Mouse (Mus musculus): ENCODE measurements around the gene Gm21969. TPM values are rescaled to one million over a fixed set of nuclear protein-coding genes. Genes with fewer than 3 reads are reported as not detected.

Gm21969 gene
- polyA plus RNA-seq, 1 experiment = 0.01 TPM

GRCm38 (mm10) chr4:139577006-139577405, 26.0 kb upstream of the Gm21969 start:
- H3K4me3 ChIP-seq (ENCODE audit: insufficient read depth, poor library complexity, severe bottlenecking) = peak overlapping the region; percentile 78
- peaks cover 75% of the 10 kb centered on the region for H3K79me2 ChIP-seq (ENCODE audit: control insufficient read depth, insufficient read depth)
- no peaks in the 10 kb centered on the region for H3K27me3 ChIP-seq (ENCODE audit: control insufficient read depth, insufficient read depth, insufficient read length)
- H3ac ChIP-seq (ENCODE audit: control insufficient read depth, insufficient read length, low read depth) = peak overlapping the region; percentile 53
- peaks cover 8% of the 10 kb centered on the region for H3K36me3 ChIP-seq (ENCODE audit: control insufficient read depth, insufficient read depth)
- peaks cover 63% of the 10 kb centered on the region for H3K79me3 ChIP-seq (ENCODE audit: low read depth)
- TF ChIP-seq USF1 (IDR thresholded peaks at IDR 0.05; ENCODE audit: low read depth) = no peak
- TF ChIP-seq CEBPB (IDR thresholded peaks at IDR 0.05; ENCODE audit: low read depth) = peak; percentile 21
- TF ChIP-seq MYOD1 (IDR thresholded peaks at IDR 0.05; ENCODE audit: control insufficient read depth, insufficient read length, low read depth) = no peak
- no peak for TF ChIP-seq MAX (IDR thresholded peaks at IDR 0.05)
- no peak for TF ChIP-seq FOSL1 (IDR thresholded peaks at IDR 0.05; ENCODE audit: insufficient read depth, low read length, poor library complexity, severe bottlenecking)
- TF ChIP-seq CTCF (IDR thresholded peaks at IDR 0.05; ENCODE audit: control insufficient read depth, insufficient read depth, insufficient read length) = no peak

GRCm38 (mm10) chr4:139578389-139578788, 24.6 kb upstream of the Gm21969 start:
- no peaks in the 10 kb centered on the region for H3K27me3 ChIP-seq (ENCODE audit: control insufficient read depth, insufficient read depth, insufficient read length)

DNA sequence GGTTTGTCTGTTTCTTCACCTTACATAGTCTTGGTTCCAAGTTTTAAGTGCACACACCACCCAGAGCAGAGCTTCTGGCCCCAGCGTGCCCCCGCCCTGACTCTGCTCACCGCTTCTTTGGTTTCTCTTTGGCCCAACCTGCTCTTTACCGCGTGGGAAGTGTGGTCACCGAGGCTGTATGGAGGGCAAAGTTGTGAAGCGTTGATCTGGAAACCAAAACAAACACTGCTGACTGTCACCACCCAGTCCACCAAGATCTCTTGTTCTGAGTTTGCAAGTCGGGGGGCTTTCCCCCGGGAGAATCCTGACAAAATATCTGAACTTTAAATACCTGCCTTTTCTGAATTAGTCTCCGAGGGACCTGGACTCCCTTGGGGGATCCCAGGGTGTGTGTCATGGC, 24.0 kb upstream of the Gm21969 start:
- Histone ChIP-seq H3K4me3 (ENCODE audit: insufficient read depth, poor library complexity, severe bottlenecking) (no peak overlapping the region), H3K79me3 (ENCODE audit: low read depth) (peaks cover 80% of the 10 kb centered on the region), H3ac (ENCODE audit: control insufficient read depth, insufficient read length, low read depth) (peak overlapping the region; percentile 31), H3K36me3 (ENCODE audit: control insufficient read depth, insufficient read depth) (peaks cover 8% of the 10 kb centered on the region), H3K27me3 (ENCODE audit: control insufficient read depth, insufficient read depth, insufficient read length) (no peaks in the 10 kb centered on the region), H3K79me2 (ENCODE audit: control insufficient read depth, insufficient read depth) (peaks cover 94% of the 10 kb centered on the region)
- TF ChIP-seq MYOG (IDR thresholded peaks at IDR 0.05; ENCODE audit: control insufficient read depth, extremely low read depth, insufficient read length) = no peak
- no peak for TF ChIP-seq MYOD1 (IDR thresholded peaks at IDR 0.05; ENCODE audit: control insufficient read depth, insufficient read length, low read depth)
- no peak for TF ChIP-seq USF1 (IDR thresholded peaks at IDR 0.05; ENCODE audit: low read depth)
- TF ChIP-seq MAX (IDR thresholded peaks at IDR 0.05) = no peak
- no peak for TF ChIP-seq CEBPB (IDR thresholded peaks at IDR 0.05; ENCODE audit: low read depth)
- no peak for TF ChIP-seq FOSL1 (IDR thresholded peaks at IDR 0.05; ENCODE audit: insufficient read depth, low read length, poor library complexity, severe bottlenecking)
- no peak for TF ChIP-seq CTCF (IDR thresholded peaks at IDR 0.05; ENCODE audit: control insufficient read depth, insufficient read depth, insufficient read length)

More at GRCm38 (mm10) chr4:139578389-139578788, 24.6 kb upstream of the Gm21969 start:
- TF ChIP-seq MYOG (IDR thresholded peaks at IDR 0.05; ENCODE audit: control insufficient read depth, extremely low read depth, insufficient read length) = no peak
- no peak for TF ChIP-seq CEBPB (IDR thresholded peaks at IDR 0.05; ENCODE audit: low read depth)
- no peak for TF ChIP-seq MYOD1 (IDR thresholded peaks at IDR 0.05; ENCODE audit: control insufficient read depth, insufficient read length, low read depth)
- no peak for TF ChIP-seq MAX (IDR thresholded peaks at IDR 0.05)
- no peak for TF ChIP-seq FOSL1 (IDR thresholded peaks at IDR 0.05; ENCODE audit: insufficient read depth, low read length, poor library complexity, severe bottlenecking)
- TF ChIP-seq USF1 (IDR thresholded peaks at IDR 0.05; ENCODE audit: low read depth) = no peak
- TF ChIP-seq CTCF (IDR thresholded peaks at IDR 0.05; ENCODE audit: control insufficient read depth, insufficient read depth, insufficient read length) = no peak
- Histone ChIP-seq H3ac (ENCODE audit: control insufficient read depth, insufficient read length, low read depth) (peak overlapping the region; percentile 19), H3K79me2 (ENCODE audit: control insufficient read depth, insufficient read depth) (peaks cover 89% of the 10 kb centered on the region), H3K4me3 (ENCODE audit: insufficient read depth, poor library complexity, severe bottlenecking) (peak overlapping the region; percentile 11), H3K36me3 (ENCODE audit: control insufficient read depth, insufficient read depth) (peaks cover 8% of the 10 kb centered on the region), H3K79me3 (ENCODE audit: low read depth) (peaks cover 76% of the 10 kb centered on the region)

DNA sequence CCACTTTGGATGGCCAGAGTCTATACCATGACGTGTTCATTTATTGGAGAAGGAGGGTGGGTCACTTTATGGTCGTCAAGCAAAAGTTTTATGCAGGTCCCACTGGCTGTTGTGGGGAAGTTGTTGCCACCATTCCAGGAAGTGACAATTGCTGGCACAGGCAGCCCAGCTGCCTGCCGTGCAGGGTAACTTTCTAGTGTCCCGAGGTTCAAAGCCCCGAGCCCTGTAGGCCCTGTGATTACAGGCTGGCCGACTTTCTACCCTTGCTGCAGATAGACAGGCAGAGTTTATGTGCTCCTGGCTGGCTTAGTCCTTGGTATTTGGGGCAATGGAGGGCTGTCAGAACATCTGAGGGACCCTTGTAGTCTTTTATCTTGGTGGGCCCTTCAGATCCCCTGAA, 23.5 kb upstream of the Gm21969 start:
- no peak overlapping the region for H3K4me3 ChIP-seq (ENCODE audit: insufficient read depth, poor library complexity, severe bottlenecking)
- peak overlapping the region; percentile 31 for H3ac ChIP-seq (ENCODE audit: control insufficient read depth, insufficient read length, low read depth)
- peaks cover 84% of the 10 kb centered on the region for H3K79me3 ChIP-seq (ENCODE audit: low read depth)
- TF ChIP-seq MAX (IDR thresholded peaks at IDR 0.05) = no peak
- no peak for TF ChIP-seq MYOD1 (IDR thresholded peaks at IDR 0.05; ENCODE audit: control insufficient read depth, insufficient read length, low read depth)
- TF ChIP-seq FOSL1 (IDR thresholded peaks at IDR 0.05; ENCODE audit: insufficient read depth, low read length, poor library complexity, severe bottlenecking) = no peak
- no peak for TF ChIP-seq CTCF (IDR thresholded peaks at IDR 0.05; ENCODE audit: control insufficient read depth, insufficient read depth, insufficient read length)
- TF ChIP-seq MYOG (IDR thresholded peaks at IDR 0.05; ENCODE audit: control insufficient read depth, extremely low read depth, insufficient read length) = no peak
- no peak for TF ChIP-seq CEBPB (IDR thresholded peaks at IDR 0.05; ENCODE audit: low read depth)
- peaks cover 99% of the 10 kb centered on the region for H3K79me2 ChIP-seq (ENCODE audit: control insufficient read depth, insufficient read depth)
- no peaks in the 10 kb centered on the region for H3K27me3 ChIP-seq (ENCODE audit: control insufficient read depth, insufficient read depth, insufficient read length)
- H3K36me3 ChIP-seq (ENCODE audit: control insufficient read depth, insufficient read depth) = peaks cover 8% of the 10 kb centered on the region

DNA sequence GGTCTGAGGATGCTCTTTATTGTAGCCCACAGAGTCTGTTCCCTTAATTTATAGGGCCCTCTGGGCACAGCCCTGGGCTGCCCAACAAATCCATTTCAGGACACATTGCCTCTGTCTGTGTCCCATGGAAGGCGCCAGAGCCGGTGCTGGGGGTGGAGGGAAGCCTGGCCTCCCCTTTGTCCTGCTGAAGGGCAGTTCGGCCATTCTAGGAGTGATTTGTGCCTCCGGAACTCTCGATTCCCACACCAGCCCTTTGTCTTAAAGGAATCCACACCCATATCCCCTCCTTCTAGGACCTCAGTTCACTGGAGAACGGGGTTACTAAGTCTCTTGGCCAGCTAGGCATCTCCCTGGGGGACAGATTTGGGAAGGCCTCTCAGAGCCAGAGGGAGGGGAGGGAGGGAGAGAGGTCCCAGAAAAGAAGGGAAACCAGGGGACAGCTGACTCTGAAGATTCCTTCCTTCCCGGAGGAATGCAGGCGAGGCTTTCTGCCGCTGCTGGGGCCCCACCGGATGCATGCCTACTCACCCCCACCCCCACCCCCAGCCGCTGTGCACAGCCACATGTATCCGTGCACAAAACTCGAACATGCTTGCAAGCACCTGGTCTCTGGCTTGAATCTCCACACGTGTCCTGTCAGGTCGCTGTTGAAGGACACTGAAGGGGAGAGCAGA, 22.2 kb upstream of the Gm21969 start:
- peaks cover 99% of the 10 kb centered on the region for H3K79me2 ChIP-seq (ENCODE audit: control insufficient read depth, insufficient read depth)
- H3K79me3 ChIP-seq (ENCODE audit: low read depth) = peaks cover 90% of the 10 kb centered on the region
- peak overlapping the region; percentile 71 for H3ac ChIP-seq (ENCODE audit: control insufficient read depth, insufficient read length, low read depth)
- H3K4me3 ChIP-seq (ENCODE audit: insufficient read depth, poor library complexity, severe bottlenecking) = peak overlapping the region; percentile 18
- H3K27me3 ChIP-seq (ENCODE audit: control insufficient read depth, insufficient read depth, insufficient read length) = no peaks in the 10 kb centered on the region
- TF ChIP-seq FOSL1 (IDR thresholded peaks at IDR 0.05; ENCODE audit: insufficient read depth, low read length, poor library complexity, severe bottlenecking) (no peak), MYOG (IDR thresholded peaks at IDR 0.05; ENCODE audit: control insufficient read depth, extremely low read depth, insufficient read length) (no peak), CTCF (IDR thresholded peaks at IDR 0.05; ENCODE audit: control insufficient read depth, insufficient read depth, insufficient read length) (no peak), MAX (IDR thresholded peaks at IDR 0.05) (no peak), CEBPB (IDR thresholded peaks at IDR 0.05; ENCODE audit: low read depth) (no peak), MYOD1 (IDR thresholded peaks at IDR 0.05; ENCODE audit: control insufficient read depth, insufficient read length, low read depth) (no peak), USF1 (IDR thresholded peaks at IDR 0.05; ENCODE audit: low read depth) (no peak)
- peaks cover 8% of the 10 kb centered on the region for H3K36me3 ChIP-seq (ENCODE audit: control insufficient read depth, insufficient read depth)

Measured in C2C12 (cell line).